In genomic region chr3:84090982-84091381, GRCm38 (mm10) we compare ENCODE assay signal across 10 mouse cellular contexts. TPM values are rescaled to one million over a fixed set of nuclear protein-coding genes. Genes with fewer than 3 reads are reported as not detected.
DNase-seq lines count a peak whose midpoint lies in the region; ATAC-seq and TF ChIP-seq lines count a peak whose summit lies in the region.
"Had no signal": no experiment of that assay in that cellular context is flagged by ENCODE, and none has a peak within 500 bp of the region (broad histone marks: within the 10 kb centered on the region; RNA-seq: fewer than 3 reads in every experiment).

No protein-coding gene starts in this region.

- no peak for TF ChIP-seq EP300 in lung, postnatal 0 days (IDR thresholded peaks at IDR 0.05)

- ATAC-seq in liver, embryonic 12.5 days, result no peak
- peak; percentile 97 for ATAC-seq in activated CD4-positive, CD25-positive, alpha-beta regulatory T cell, adult 4 months
- ATAC-seq in granulocyte monocyte progenitor cell, adult 5-6 weeks (replicated peaks; ENCODE audit: poor library complexity, severe bottlenecking), result peak; percentile 55; the same call in 1 of the 2 replicates
- ATAC-seq in lung, postnatal 0 days, result 0 out of 2 replicates have a peak, but pooled peaks have one; percentile 55
- ATAC-seq in intestine, embryonic 15.5 days, result no peak

- peak; percentile 20 for DNase-seq in liver
- peak; percentile 25 for DNase-seq in lung, postnatal 0 days (ENCODE audit: low spot score)
- DNase-seq in right cerebral cortex, adult 18-20 months, result no peak
- no peak for DNase-seq in layer of hippocampus, postnatal 10 days (ENCODE audit: low spot score in 2 of 2)

- no peaks in the 10 kb centered on the region for H3K27me3 ChIP-seq in liver, embryonic 12.5 days (replicated peaks)
- H3K27me3 ChIP-seq in lung, postnatal 0 days (replicated peaks; ENCODE audit: insufficient read depth, low read length), result no peaks in the 10 kb centered on the region
- H3K27me3 ChIP-seq in intestine, embryonic 15.5 days (replicated peaks), result no peaks in the 10 kb centered on the region
- H3K27me3 ChIP-seq: embryonic facial prominence, embryonic 13.5 days; liver, embryonic 15.5 days had no signal

- H3K27ac ChIP-seq in liver, embryonic 12.5 days, result no peak overlapping the region
- H3K27ac ChIP-seq in lung, postnatal 0 days (ENCODE audit: low read length), result no peak overlapping the region
- H3K27ac ChIP-seq in intestine, embryonic 15.5 days, result no peak overlapping the region
- H3K27ac ChIP-seq: embryonic facial prominence, embryonic 13.5 days; liver, embryonic 15.5 days had no signal

- peak; percentile 63 for TF ChIP-seq CTCF in lung, postnatal 0 days (IDR thresholded peaks at IDR 0.05)

- 37% methylated on average over 2 of the region's 2 CpGs for WGBS in liver, embryonic 12.5 days (ENCODE audit: insufficient replicate concordance)
- WGBS in lung, postnatal 0 days, result 35% methylated on average over 2 of the region's 2 CpGs
- 32% methylated on average over 2 of the region's 2 CpGs for WGBS in intestine, embryonic 15.5 days

- no peaks in the 10 kb centered on the region for H3K4me1 ChIP-seq in liver, embryonic 12.5 days
- no peaks in the 10 kb centered on the region for H3K4me1 ChIP-seq in lung, postnatal 0 days (ENCODE audit: insufficient read depth, low read depth, low read length)
- H3K4me1 ChIP-seq in intestine, embryonic 15.5 days (replicated peaks), result no peaks in the 10 kb centered on the region
- H3K4me1 ChIP-seq: embryonic facial prominence, embryonic 13.5 days; liver, embryonic 15.5 days had no signal

- H3K4me2 ChIP-seq in liver, embryonic 12.5 days, result no peak overlapping the region
- no peak overlapping the region for H3K4me2 ChIP-seq in lung, postnatal 0 days (replicated peaks; ENCODE audit: low read depth, low read length)
- H3K4me2 ChIP-seq in intestine, embryonic 15.5 days (replicated peaks), result no peak overlapping the region
- H3K4me2 ChIP-seq: embryonic facial prominence, embryonic 13.5 days; liver, embryonic 15.5 days had no signal

- H3K9ac ChIP-seq in liver, embryonic 12.5 days, result no peak overlapping the region
- no peak overlapping the region for H3K9ac ChIP-seq in lung, postnatal 0 days (replicated peaks; ENCODE audit: low read depth)
- no peak overlapping the region for H3K9ac ChIP-seq in intestine, embryonic 15.5 days
- H3K9ac ChIP-seq: embryonic facial prominence, embryonic 13.5 days; liver, embryonic 15.5 days had no signal

- H3K4me3 ChIP-seq in liver, embryonic 12.5 days, result no peak overlapping the region
- no peak overlapping the region for H3K4me3 ChIP-seq in lung, postnatal 0 days (ENCODE audit: low read depth, low read length)
- no peak overlapping the region for H3K4me3 ChIP-seq in intestine, embryonic 15.5 days (replicated peaks)
- H3K4me3 ChIP-seq: embryonic facial prominence, embryonic 13.5 days; liver, embryonic 15.5 days had no signal

- H3K9me3 ChIP-seq in liver, embryonic 12.5 days (replicated peaks), result no peaks in the 10 kb centered on the region
- H3K9me3 ChIP-seq in lung, postnatal 0 days (ENCODE audit: low read length), result no peaks in the 10 kb centered on the region
- no peaks in the 10 kb centered on the region for H3K9me3 ChIP-seq in intestine, embryonic 15.5 days
- H3K9me3 ChIP-seq: embryonic facial prominence, embryonic 13.5 days; liver, embryonic 15.5 days had no signal

- H3K36me3 ChIP-seq in liver, embryonic 12.5 days, result no peaks in the 10 kb centered on the region
- H3K36me3 ChIP-seq in lung, postnatal 0 days (ENCODE audit: insufficient read depth, low read length), result no peaks in the 10 kb centered on the region
- no peaks in the 10 kb centered on the region for H3K36me3 ChIP-seq in intestine, embryonic 15.5 days
- H3K36me3 ChIP-seq: embryonic facial prominence, embryonic 13.5 days; liver, embryonic 15.5 days had no signal

RNA-seq across cellular contexts. Expression of gene Tmem131l, which starts 51.0 kb away (rescaled TPM):
- 30.3 and 32.0 TPM in 2 replicates for polyA plus RNA-seq in liver, embryonic 12.5 days (2016; fragmentation: Nextera tagmentation; extraction: Ambion mirVana)
- polyA plus RNA-seq in activated CD4-positive, CD25-positive, alpha-beta regulatory T cell, adult 4 months (2017; shearing (Covaris generic)), result 10 to 100 TPM; 28.5 to 36.1 TPM
- total RNA-seq in granulocyte monocyte progenitor cell, adult 5-6 weeks (2014; fragmentation: Nextera tagmentation), result 80.9 and 108 TPM in 2 replicates
- total RNA-seq in granulocyte monocyte progenitor cell, adult 5-6 weeks (2017), result 25.6 and 31.9 TPM in 2 replicates
- 18.4 and 21.3 TPM in 2 replicates for polyA plus RNA-seq in lung, postnatal 0 days (2015; fragmentation: Nextera tagmentation; extraction: Ambion mirVana)
- total RNA-seq in layer of hippocampus, postnatal 10 days (2021), result 10 to 100 TPM; 45.4 to 47.6 TPM
- 26.1 and 32.0 TPM in 2 replicates for polyA plus RNA-seq in intestine, embryonic 15.5 days (2015; fragmentation: Nextera tagmentation; extraction: Ambion mirVana)

Comparison
In these comparisons a context has a peak if more than half of its experiments do, and no peak if none do; other contexts are left out.
1. DNase-seq: peak in liver (single experiment) and lung, postnatal 0 days (single experiment); none in right cerebral cortex, adult 18-20 months (single experiment) and layer of hippocampus, postnatal 10 days (0 of 2).
2. ATAC-seq: peak in activated CD4-positive, CD25-positive, alpha-beta regulatory T cell, adult 4 months (single experiment), granulocyte monocyte progenitor cell, adult 5-6 weeks (single experiment) and lung, postnatal 0 days (single experiment); none in liver, embryonic 12.5 days (single experiment) and intestine, embryonic 15.5 days (single experiment).